Mouse (Mus musculus) left cerebral cortex, adult 18-20 months (tissue): ENCODE data around the gene Man2b2. TPM values are rescaled to one million over a fixed set of nuclear protein-coding genes. Genes with fewer than 3 reads are reported as not detected.

Experiments
- DNase-seq, 2 experiments: peaks; one replicate each; pipeline ENCODE4 v3.0.0; 2021 to 2022; ENCODE audit warnings: low spot score in 2 of 2, mixed read lengths in 1 of 2
- long read RNA-seq, 2 experiments: library from polyadenylated mRNA; stranded (forward); transcript quantifications; one replicate each; pipeline ENCODE4 v2.0.0; 2021
- total RNA-seq, 2 experiments: library from RNA; stranded (reverse); gene quantifications; 2 replicates each; pipeline ENCODE4 v1.2.3; 2021

Man2b2 gene
- total RNA-seq: 10 to 100 TPM; 29.6 to 30.3 TPM
- long read RNA-seq, experiment 1, transcript Man2b2-201 (19 exons, 3,330 nt): major isoform, 24 of 33 reads
- long read RNA-seq, experiment 1, partial matches to known transcripts: 3 of 33 reads
- long read RNA-seq, experiment 1, other reads (novel, unspliced or antisense): 6 of 33 reads
- long read RNA-seq, experiment 2, transcript Man2b2-201 (19 exons, 3,330 nt): major isoform, 16 of 22 reads
- long read RNA-seq, experiment 2, partial matches to known transcripts: 3 of 22 reads
- long read RNA-seq, experiment 2, other reads (novel, unspliced or antisense): 3 of 22 reads

DNA sequence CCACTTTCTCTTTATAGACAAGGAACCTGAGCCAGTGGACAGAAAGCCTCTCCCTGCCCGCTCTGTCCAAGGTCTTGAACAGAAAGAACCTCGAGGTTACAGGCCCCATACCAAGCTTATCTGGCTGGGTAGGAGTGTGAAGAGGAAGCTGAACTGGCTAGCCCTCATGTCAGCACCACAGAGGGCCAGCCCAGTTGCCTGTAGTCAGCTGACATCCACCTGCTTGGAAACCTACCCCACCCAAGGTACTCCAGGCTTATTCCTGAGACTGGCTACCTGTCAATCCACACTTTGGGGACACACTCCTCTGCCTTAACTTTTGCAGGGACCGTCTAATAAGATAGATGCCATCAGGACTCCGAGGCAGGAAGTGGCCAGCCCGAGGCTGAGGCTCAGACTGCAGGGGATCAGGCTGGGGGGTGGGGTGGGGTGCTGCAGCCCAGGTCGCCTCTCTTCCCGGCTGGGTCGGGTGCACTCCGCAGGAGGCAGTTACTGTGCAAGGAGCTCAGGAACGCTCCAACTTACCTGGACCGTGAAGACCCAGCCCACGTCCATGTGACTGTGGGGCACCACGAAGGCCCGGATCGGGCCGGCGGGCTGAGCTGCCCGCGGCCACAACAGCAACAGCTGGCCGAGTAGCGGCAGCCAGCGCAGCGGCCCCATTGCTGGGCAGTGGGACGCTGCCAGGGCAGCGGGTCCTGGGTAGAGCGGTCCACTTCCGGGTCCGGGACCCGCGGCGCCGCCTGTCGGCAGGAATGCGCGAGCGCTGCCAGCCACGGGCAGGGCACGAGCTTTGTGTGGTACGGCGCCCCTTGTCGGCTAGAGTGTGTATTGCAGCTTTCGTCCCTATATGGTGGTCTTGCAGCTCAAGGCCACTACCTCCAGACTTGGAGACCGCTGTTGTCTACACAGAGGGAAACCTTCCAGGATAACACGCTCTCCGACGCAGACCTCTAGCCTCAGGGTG, at the start of gene Man2b2:
Gene Man2b2, minus strand, starts transcription at position 741 of the 967 bp plus-strand sequence.
- DNase-seq: peak; percentile 90 to 93

DNA sequence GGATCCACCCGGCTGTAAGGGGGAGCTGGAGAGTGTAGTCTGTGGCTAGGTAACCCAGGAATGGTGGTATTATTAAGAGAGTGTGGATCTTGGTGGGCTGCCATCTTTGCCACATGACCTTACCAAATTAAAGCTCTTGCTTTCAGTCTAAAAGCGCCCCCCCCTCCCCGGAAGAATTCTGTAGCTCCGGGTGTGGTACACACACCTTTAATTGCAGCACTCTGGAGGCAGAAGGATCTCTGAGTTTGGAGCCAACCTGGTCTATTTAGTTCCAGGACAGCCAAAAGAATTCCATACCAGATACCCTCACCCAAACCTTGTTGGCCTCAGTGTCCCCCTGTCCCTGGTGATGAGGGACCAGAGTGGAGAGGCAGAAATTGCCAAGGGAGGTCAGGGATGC, 48.3 kb upstream of the Man2b2 start:
- no peak for DNase-seq

DNA sequence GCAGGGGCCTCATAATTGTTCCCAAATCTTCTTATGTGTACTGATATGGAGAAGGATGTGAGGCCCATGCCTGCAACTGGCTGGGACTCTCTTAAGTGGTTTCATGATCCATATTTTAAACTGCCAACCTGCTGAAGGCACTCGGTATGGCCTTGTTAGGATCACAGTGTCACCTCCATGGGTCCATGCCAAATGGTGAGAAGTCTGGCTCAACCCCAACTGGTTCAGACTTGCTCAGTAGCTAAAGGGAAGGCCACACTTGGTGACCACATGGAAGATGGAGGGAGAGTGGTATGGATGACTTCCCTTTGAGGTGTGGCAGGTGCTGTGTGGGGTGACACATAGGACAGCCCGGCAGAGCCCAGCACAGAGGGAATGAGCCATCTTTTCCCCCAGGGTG, 47.2 kb upstream of the Man2b2 start:
- DNase-seq: no peak

DNA sequence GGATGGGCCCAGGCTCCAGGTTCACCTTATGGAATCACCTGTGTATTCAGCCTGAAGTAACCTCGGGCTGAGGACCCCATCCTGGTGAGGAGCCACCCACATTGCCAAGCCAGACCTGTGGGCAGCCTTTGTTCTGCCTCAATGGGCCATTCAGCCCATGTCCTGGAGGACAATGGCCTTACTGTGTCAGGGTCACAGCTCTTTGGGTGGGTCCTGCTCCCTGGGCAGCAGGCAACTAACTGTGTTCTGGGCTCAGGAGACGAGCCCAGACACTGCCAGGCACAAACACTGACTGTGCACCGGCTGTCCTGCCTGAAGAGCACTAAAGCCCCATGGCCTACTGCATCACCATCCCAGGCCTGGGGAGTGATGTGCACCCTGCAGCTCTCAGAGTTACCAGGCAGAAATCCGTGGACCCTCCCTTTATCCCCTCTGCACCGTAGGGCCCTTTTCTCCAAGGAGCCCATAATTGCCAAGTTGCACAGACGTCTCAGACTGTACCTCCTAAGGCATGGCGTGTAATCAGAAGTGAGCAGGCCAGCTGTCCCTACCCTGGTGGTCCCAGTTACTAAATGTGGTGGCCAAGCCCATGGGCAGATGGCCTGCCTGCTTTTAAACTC, 46.4 kb upstream of the Man2b2 start:
- no peak for DNase-seq

DNA sequence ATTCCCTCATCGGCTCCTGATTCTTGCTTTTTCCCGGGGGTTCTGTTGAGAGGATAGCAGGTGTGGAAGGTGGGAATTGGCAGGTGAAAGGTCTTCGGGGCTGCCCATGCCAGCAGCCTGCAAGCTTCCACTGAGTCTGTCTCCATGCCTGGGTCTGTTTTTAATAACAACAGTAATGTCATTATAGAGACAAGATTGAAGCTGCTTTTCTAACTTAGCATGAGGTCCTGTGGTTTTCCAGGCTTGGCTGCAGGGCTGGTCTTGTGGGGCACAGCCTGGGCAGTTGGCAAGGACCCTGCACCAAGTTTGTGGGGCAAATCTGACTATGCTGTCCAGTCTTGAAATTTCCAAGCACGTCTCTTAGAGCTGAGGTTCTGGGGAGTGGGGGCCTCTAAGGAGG, 45.5 kb upstream of the Man2b2 start:
- DNase-seq: no peak

DNA sequence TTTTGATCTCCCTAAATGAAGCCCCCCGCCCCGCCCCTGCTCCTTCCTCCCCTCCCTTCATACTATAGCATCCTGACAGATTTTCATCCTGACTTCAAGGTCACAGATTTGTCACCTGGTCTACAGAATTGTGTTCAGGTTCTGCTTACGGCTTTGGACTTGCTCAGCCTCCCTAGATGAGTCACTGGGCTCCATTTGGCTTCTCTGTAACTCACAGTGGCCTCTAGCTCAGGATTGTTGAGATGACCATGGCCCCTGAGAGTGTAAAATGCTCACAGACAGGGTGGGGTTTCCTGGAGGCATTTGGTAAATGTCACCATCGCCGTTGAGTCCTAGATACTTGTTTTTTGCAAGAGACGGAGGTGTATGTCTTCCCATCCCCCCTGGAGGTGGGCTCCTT, 40.5 kb upstream of the Man2b2 start:
- no peak for DNase-seq

DNA sequence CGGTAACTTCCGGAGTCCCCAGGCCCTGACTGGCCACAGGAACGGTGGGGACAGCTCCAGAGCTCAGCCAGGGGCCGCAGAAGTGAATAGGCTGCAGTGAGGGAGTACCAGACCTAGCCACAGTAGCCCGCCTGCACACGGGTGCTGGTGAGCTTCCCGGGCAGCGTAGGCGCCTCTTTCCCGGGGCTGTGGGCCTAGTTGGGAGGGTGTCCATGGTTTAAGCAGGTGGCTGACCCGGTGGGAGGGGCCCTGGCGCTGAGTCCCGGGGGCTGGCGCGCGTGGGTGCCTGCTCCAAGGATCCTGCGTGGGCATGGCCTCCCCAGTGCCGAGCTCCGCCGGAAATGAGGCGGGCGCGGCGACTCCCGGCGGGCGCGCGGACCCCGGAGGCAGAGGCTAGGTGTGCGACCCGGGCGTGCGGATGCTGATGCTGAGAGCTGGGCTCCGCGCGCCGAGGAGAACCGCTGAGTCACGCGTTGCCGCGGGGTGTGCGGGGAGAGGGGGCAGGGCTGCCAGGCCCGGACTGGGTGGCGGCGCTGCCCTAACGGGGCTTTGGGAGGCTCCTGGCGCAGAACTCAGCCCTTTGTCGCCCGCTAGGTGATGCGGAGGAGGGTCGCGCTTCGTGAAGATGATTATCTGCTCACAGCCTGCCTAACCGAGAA, 39.3 kb upstream of the Man2b2 start:
- DNase-seq: peak; percentile 76 to 84

DNA sequence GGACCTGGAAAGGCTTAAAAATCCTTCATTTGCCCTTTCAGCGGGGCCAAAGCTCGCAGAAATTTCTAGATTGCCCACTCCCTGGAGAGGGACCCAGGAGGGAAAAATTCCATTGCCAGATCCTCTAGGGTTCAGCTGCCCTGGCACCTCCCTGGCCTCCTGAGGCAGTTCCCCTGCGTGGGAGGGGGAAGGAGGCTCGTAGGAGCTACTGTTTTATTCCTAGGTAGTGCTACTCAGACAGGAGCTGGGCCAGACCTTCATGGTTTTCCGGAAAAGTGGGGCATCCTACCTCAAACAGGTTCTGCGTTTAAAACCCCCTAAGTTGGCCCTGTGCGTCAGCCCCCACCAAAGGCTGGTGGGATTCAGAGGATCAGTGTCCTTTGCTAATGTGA, 38.7 kb upstream of the Man2b2 start:
- peak; percentile 48 to 56 for DNase-seq

DNA sequence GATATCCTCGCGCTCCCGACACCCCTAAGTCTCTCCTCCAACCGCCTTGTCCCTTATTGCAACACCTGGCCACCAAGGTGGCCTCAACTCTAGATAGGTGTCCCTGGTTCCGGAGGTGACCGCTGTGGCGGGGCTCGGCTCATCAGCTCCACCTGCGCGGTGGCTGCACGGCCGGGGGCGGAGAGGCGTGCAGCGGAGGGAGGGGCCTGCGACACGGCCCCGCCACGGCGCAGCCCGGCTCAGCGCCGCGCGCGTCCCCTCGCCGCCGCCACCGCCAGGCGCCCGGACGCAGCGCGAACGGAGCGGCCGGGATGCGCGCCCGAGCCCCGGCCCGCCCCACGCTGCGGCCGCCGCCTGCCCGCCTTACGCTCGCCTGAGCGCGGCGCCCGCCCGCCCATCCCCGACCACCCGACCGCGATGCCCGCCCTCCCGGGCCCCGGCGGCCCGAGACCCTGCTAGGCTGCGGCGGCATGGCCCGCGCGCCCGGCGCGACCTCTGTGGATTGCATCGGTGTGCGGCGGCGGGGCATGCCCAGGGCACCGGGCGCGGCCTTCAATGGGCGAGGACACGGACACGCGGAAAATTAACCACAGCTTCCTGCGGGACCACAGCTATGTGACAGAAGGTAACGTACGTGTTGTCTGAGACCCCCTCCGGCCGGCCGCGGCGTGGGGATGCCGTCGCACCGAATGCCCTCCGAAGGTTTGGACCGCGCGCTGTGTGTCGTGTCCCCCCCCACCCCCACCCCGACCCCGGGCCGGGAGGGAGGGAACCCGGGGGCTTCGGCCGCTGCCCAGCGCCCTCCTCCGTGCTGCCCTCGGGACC, 38.0 kb upstream of the Man2b2 start, which contains the start of gene Ppp2r2c:
Gene Ppp2r2c, plus strand, starts transcription at position 248 of the 825 bp plus-strand sequence.
- DNase-seq: peak; percentile 66 to 69

DNA sequence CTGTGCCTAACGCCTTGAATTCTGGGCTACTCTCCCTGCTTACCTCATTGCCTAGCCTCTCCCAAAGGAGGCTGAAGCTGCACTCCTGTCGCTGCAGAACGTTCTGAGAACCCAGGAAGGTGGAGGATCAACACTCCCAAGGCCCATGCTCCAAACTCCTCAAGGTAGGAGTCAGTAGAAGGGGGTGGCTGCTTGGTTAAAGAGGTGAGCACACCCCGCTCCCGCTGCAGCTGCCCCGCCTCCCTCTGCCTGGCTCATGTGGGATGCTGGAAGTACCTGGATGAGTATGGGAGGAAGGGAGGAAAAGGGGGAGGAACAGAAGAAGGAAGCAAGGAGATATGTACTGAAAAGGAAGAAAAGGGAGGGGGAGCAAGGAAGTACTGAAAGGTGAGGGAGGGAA, 37.1 kb upstream of the Man2b2 start:
- DNase-seq: no peak

DNA sequence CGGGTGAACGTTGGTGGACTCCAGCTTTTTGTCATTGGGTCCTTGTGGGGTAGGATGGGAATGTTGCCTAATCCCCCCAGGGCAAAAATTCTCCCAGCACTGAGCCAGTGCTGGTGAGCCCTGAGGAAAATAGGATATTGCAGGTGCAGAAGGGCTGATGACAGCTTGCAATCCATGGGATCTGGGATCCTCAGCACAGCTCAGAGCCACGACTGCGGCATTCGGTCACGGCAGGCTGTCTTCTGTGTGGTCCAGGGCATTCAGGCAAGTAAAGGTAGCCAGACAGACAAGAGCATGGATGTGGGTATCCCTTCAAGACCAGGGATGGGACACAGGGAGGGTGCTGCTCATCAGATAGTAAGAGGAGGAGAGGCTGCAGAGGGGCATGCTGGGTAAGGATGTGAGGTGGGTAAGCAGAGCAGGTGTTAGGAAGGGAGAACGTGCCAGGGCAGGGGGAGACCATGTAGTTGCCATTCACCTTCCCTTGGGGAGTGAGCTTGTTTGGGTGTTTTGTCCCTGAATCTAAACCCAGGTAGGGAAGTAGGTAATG, 36.3 kb upstream of the Man2b2 start:
- no peak for DNase-seq

DNA sequence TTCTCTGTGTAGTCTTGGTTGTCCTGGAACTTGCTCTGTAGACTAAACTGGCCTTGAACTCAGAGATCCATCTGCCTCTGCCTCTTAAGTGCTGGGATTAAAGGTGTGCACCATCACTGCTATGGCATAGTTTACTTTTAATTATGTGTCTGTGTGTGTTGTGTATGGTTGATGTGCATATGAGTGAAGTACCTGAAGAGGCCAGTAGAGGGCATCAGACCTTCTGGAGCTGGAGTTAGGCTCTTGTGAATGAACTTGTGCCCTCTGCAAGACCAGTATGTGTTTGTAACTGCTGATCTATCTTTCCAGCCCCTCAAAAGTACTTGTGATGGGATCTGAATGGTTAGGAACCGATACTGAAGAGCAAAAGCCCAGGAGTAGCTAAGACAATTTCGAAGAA, 30.6 kb upstream of the Man2b2 start:
- DNase-seq: no peak

DNA sequence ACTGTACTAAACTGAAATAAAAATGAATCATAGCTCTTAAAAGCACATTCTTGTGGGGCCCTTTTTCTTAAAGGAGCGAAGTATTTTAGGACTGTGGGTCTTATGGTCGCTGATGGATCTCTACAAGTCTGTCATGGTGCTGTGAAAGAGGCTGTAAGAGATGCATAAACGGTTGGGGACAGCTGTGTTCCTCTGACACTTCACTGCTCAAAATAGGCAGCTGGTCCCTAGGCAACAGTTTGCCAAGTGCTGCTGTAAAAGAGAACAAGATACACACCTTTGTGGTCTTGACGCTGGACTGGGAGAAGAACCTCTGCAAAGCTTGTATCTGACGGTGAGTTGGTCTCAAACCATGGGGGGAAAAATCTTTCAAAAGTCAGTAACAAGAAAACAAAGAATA, 27.1 kb upstream of the Man2b2 start:
- DNase-seq: no peak

DNA sequence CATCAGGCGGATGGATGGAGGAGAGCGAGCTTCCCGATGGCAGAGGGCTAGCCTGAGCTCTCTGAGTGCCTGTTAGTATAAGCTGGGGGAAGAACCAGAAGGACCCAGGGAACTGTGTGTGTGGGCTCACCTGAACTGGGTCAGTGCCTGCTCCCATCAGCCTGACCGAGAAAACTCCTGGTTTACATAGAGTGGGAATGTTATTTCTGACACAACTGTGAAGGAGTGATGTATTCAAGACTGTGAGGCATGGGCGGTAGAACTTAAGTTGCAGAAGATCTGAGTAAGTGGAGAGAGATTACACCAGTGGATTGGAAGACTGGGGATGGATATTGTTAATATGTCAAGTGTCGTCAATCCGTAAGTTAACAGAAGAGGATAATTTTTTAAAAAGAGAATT, 26.1 kb upstream of the Man2b2 start:
- no peak for DNase-seq

DNA sequence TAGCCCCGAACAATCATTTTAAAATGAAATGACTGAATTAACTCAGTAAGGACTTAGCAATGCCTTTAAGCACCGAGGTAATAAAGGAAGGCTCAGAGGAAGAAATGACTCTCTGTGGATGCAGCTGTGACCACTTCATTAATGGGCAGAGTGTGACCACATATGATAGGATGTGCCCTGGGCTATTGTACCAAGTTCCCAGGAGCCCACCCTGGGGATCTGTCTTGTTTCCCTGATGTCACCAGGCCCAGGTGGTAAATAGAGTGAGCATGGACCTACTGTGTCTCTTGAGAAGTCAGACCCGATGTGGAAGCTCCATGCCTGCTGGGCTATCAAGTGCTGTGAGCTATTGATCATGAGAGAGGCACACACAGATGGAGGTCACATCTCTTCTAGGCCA, 24.7 kb upstream of the Man2b2 start:
- no peak for DNase-seq

DNA sequence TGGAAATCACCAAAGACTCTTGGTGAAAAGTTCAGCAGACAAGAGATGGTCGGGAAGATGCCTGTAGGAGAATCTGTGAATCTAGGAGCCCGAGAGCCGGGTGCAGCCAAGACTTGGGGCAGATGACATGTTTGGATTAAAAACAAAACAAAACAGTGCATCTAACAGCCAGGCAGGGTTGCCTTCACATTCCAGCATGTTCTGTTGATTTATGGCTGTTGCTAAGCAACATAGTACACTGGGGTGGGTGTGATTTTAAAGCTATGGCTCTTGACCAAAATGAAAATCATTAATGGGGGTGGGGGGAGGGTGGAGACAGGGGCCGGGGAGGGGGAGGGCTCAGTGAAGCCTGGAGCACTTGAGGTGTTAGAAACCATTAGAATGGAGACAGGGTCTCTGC, 21.1 kb upstream of the Man2b2 start:
- DNase-seq: no peak

DNA sequence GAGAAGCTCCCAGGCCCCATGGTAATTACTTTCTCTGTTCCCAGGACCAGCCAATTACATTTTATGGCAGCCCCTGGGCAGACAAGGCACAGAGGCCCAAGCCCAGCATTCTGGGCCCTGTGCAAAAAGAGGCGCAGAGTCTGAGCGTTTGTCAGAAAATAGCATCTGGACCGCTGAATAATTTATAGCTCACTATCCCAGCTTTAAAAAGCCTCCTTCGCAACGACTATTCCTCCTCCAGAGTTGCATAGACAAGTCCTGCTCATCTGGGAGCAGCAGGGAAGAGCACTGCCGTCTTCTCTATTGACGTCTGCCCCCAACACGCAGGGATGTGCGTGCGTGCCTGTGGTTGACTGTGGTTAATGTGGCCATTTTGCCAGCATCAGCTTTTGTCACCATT, 14.0 kb upstream of the Man2b2 start:
- peak; percentile 26 to 46 for DNase-seq

DNA sequence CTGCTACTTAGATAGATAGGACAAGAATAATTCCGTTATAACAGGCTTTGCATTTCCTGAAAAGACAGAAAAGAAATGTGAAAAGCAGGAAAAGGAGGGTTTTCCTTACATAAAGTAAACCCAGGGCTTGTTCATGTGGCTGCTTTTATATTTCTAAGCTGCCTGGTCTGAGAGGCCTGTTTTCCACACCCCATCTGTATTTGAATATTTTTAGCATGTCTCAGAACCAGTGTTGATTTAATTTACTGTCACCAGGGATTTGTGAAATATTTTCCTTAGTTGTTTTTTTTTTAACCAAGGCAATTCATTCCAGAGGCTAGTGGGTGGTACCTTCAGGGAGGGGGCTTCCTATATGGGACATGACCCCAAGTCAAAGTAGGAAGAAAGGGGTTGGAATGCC, 11.2 kb upstream of the Man2b2 start:
- no peak for DNase-seq

DNA sequence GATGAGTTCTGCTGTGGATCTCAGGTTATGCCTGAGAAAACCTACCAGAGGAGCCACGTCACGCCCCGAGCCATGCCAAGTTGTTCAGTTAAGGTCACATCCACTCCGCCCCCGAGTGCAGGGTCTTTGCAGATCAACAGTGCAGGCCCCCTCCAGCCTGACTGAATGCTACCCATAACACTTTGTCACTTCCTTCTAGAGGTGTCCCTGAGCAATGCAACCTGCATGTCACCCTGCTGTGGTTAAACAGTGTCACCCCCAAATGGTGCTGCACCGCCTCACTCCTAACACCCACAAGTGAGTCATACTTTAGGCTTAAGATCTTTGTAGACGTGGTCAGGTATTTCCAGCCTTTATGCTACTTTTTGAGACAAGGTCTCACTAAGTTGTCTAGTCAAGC, 9.6 kb upstream of the Man2b2 start:
- DNase-seq: no peak

DNA sequence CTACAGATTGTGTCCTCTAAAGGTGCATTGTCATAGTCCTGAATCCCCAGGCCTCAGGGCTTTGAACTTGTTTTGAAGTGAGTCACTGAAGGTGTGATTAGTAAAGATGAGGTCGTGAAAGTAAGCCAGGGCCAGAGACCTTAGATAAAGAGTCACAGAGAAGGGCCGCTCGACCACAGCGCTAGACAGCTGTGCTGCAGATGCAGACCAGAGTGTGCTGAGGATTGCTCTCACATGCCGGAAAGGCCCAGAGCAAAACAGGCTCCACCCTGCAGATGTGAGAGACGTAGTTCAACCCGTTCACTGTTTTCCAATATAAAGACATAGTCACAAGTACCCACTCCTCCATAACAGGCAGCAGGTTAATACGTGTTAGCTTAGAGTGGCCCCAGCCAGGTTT, 9.1 kb upstream of the Man2b2 start:
- no peak for DNase-seq
